Mouse (Mus musculus): ENCODE measurements at regions not wholly inside any gene's neighbourhood (a gene's known extent, or its start where the extent isn't known, plus 50 kb on each side); places are given as distances from the start of the nearest gene placed in this dataset.

- no peak for TF ChIP-seq CTCF (IDR thresholded peaks at IDR 0.05; ENCODE audit: low read depth)
- no peak for TF ChIP-seq EP300 (IDR thresholded peaks at IDR 0.05; ENCODE audit: low read depth)
Measured at GRCm38 (mm10) chr6:73560000-73560399, 90.5 kb upstream of the 4931417E11Rik start.
